Mouse (Mus musculus): Measurements from ENCODE around the gene Gm10309.

DNA sequence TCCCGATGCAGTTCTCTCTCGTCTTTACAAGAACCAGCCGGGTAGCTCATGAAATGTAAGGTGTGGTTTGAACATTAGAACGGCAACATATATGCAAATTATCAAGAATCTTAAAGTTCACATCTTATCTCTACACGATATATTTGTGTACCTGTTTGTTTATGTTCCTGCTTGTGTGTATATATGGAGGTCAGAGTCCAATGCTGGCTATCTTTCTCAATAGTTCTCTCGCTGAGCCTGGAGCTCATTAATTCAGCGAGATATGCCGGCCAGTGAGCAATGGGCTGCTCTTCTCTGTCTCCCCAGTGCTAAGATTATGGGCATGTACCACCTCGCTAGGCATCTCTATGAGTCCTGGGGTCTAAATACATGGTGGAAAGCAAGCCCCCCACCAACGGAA is 18.8 kb upstream of the Gm10309 start:
- no peak for TF ChIP-seq POLR2A (IDR thresholded peaks at IDR 0.05; ENCODE audit: insufficient read depth, low read length)
- TF ChIP-seq CTCF (IDR thresholded peaks at IDR 0.05; ENCODE audit: low read depth, low read length) = no peak
- TF ChIP-seq EP300 (IDR thresholded peaks at IDR 0.05; ENCODE audit: insufficient read depth, low read depth, low read length) = no peak

All from ES-Bruce4 (cell line).